Mouse (Mus musculus): ENCODE results near the gene Akr1c19. TPM values are rescaled to one million over a fixed set of nuclear protein-coding genes. Genes with fewer than 3 reads are reported as not detected.
"Not testable (repeated sequence)": the region's sequence is repeated elsewhere in the genome, so short reads cannot be mapped to it uniquely, and the experiment has no call there.

Akr1c19 gene
- polyA plus RNA-seq, 1 experiment from 2014 or later: 611 TPM

DNA sequence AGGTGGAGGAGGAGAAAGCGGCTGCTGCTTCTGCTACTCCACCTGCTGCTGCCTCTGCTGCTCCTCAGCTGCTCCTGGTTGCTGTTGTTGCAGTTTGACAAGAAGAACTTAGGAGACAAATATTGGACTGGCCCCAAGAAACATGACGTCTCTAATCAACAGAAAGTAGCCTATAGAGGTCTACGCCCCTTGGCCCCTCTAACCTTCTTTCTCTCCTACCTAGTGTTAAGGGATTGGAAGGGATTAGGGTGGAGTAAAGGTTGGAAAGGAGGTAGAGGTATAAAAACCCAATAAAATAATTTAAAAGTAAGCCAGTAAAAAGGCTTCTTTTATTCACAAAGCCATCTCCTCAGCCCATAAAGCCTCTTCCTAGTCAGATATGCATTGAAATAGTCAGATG lies 36.1 kb downstream of the Akr1c19 start:
- ATAC-seq: peak; percentile 76
- Histone ChIP-seq H3K4me3 (ENCODE audit: low read length) (no peak overlapping the region), H3K27ac (ENCODE audit: low read length) (peak overlapping the region; percentile 64; the same call in 1 of the 2 replicates), H3K9ac (ENCODE audit: low read depth, low read length) (no peak overlapping the region), H3K4me1 (ENCODE audit: control insufficient read depth, insufficient read depth, low read length) (no peaks in the 10 kb centered on the region), H3K27me3 (replicated peaks; ENCODE audit: control insufficient read depth, insufficient read depth, low read length) (no peaks in the 10 kb centered on the region), H3K9me3 (ENCODE audit: control insufficient read depth, low read length) (no peaks in the 10 kb centered on the region), H3K4me2 (ENCODE audit: low read depth, low read length) (0 out of 2 replicates have a peak overlapping the region, but pooled peaks have one; percentile 19), H3K36me3 (ENCODE audit: control insufficient read depth, insufficient read depth, low read length) (no peaks in the 10 kb centered on the region)
- WGBS: 72% methylated on average over 3 of the region's 3 CpGs

DNA sequence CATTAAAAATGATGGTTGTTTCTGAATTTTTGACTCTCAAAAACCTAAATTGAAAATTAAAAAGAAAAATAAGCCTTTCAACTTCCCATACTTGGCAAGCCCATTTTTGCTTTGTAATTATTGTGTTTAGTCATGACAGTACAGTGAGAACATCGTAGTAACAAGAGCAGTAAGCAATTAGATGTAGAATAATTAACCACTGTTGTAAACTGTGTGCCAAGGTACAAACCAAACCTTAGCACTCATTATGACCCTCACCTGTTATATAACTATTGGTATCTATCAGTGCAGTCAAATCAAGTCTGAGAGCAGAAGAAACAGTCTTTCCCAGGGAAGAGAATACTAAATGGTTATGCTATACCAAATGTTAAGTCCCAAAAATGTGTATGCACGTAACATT lies 36.5 kb downstream of the Akr1c19 start:
- Histone ChIP-seq H3K4me2 (ENCODE audit: low read depth, low read length) (no peak overlapping the region), H3K9me3 (ENCODE audit: control insufficient read depth, low read length) (no peaks in the 10 kb centered on the region), H3K36me3 (ENCODE audit: control insufficient read depth, insufficient read depth, low read length) (no peaks in the 10 kb centered on the region), H3K27me3 (replicated peaks; ENCODE audit: control insufficient read depth, insufficient read depth, low read length) (no peaks in the 10 kb centered on the region), H3K4me1 (ENCODE audit: control insufficient read depth, insufficient read depth, low read length) (no peaks in the 10 kb centered on the region), H3K27ac (ENCODE audit: low read length) (no peak overlapping the region), H3K9ac (ENCODE audit: low read depth, low read length) (no peak overlapping the region), H3K4me3 (ENCODE audit: low read length) (no peak overlapping the region)
- ATAC-seq: peak; percentile 99
- 75% methylated on average over 2 of the region's 2 CpGs for WGBS

DNA sequence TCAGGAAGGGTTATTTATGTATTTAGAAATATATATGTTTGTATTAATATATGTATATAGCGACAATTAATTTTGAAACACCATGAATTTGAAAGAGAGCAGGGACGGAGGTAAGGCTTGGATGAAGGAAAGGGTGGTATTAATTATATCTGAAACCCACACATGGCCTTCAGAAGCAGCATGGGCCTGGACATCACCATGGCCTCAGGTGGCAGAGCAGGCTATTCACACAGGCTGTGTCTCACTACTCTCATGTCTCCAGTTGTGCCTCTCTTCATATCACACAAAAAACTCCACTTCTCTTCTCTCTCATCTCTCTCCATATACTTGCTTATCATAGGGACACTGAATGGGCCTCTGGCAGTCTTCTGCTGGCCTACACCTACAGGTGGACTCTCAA lies 37.0 kb downstream of the Akr1c19 start:
- not testable (repeated sequence) for H3K27me3 ChIP-seq (replicated peaks; ENCODE audit: control insufficient read depth, insufficient read depth, low read length); H3K4me3 ChIP-seq (ENCODE audit: low read length); H3K36me3 ChIP-seq (ENCODE audit: control insufficient read depth, insufficient read depth, low read length); H3K4me1 ChIP-seq (ENCODE audit: control insufficient read depth, insufficient read depth, low read length); H3K27ac ChIP-seq (ENCODE audit: low read length); H3K9me3 ChIP-seq (ENCODE audit: control insufficient read depth, low read length); H3K4me2 ChIP-seq (ENCODE audit: low read depth, low read length); H3K9ac ChIP-seq (ENCODE audit: low read depth, low read length)
- peak; percentile 63 for ATAC-seq
- 89% methylated on average over 2 of the region's 2 CpGs for WGBS

DNA sequence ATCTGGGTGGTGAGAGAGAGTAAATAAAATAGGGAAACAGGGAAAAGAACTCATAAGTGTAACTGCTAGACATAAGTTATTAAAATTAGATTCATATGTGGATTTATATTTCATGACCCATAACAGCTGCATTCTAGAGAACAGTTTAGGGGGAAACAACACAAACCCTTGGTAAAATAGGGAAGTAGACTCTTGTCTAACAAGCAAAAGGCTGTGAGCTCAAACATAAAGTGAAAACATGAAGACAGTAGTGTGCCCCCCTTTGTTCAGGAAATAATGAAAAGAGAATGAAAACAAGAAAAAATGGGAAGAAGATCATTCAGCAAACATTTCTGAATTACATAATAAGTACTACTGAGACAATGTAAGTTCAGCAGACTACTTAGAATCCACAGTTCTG lies 42.4 kb downstream of the Akr1c19 start:
- H3K4me3 ChIP-seq (ENCODE audit: low read length): no peak overlapping the region
- H3K4me1 ChIP-seq (ENCODE audit: control insufficient read depth, insufficient read depth, low read length): no peaks in the 10 kb centered on the region
- no peak overlapping the region for H3K4me2 ChIP-seq (ENCODE audit: low read depth, low read length)
- no peaks in the 10 kb centered on the region for H3K27me3 ChIP-seq (replicated peaks; ENCODE audit: control insufficient read depth, insufficient read depth, low read length)
- no peak overlapping the region for H3K27ac ChIP-seq (ENCODE audit: low read length)
- H3K36me3 ChIP-seq (ENCODE audit: control insufficient read depth, insufficient read depth, low read length): no peaks in the 10 kb centered on the region
- no peaks in the 10 kb centered on the region for H3K9me3 ChIP-seq (ENCODE audit: control insufficient read depth, low read length)
- H3K9ac ChIP-seq (ENCODE audit: low read depth, low read length): no peak overlapping the region
- ATAC-seq: no peak

DNA sequence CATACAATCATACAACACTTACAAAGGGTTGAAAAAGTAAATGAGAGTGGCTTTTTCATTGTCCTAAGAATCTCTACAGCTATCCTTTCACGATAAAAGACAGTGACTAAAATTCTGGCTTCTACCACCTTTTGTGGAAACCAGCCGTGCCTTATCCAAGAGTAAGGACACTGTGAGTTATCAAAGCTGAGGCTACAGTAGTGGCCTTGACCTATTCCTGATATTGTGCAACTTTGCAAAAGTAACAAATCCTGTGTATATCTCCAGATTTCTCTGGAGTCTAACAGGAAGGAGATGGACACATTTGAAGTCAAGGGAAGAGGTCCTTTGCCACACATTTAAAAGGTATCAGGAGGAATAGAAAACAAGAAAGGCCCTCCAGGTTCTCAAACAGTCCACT lies 49.0 kb downstream of the Akr1c19 start:
- ATAC-seq: no peak
- Histone ChIP-seq H3K9me3 (ENCODE audit: control insufficient read depth, low read length) (no peaks in the 10 kb centered on the region), H3K4me1 (ENCODE audit: control insufficient read depth, insufficient read depth, low read length) (no peaks in the 10 kb centered on the region), H3K4me3 (ENCODE audit: low read length) (no peak overlapping the region), H3K9ac (ENCODE audit: low read depth, low read length) (no peak overlapping the region), H3K4me2 (ENCODE audit: low read depth, low read length) (no peak overlapping the region), H3K27ac (ENCODE audit: low read length) (no peak overlapping the region), H3K27me3 (replicated peaks; ENCODE audit: control insufficient read depth, insufficient read depth, low read length) (no peaks in the 10 kb centered on the region), H3K36me3 (ENCODE audit: control insufficient read depth, insufficient read depth, low read length) (no peaks in the 10 kb centered on the region)
- whole genome bisulfite sequencing: 78% methylated on average over 2 of the region's 2 CpGs

DNA sequence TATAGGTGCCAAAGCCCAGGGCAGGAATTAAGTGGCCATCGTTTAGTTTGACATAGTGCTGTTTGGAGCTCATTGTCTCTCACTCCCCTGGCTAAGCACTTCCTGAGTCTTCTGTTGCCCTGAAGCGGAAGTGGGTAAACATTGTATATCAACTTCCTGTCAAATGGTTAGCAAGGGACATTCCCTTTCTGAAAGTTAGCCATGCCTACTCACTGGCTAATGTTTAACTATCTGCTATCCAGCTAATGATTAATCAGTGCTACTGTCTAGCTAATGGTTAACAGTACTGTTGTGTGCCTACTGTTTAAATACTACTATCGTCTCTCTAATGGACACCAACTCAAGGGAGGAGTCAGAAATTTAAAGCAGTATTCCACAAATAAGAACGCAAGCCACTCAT lies 50.8 kb downstream of the Akr1c19 start, which contains the start of gene Akr1c12:
Akr1c12 (minus strand) TSS at position 150 of the 400 bp plus-strand sequence.
- ATAC-seq: peak; percentile 97
- H3K4me2 ChIP-seq (ENCODE audit: low read depth, low read length): peak within 1 kb of the TSS; percentile 41

DNA sequence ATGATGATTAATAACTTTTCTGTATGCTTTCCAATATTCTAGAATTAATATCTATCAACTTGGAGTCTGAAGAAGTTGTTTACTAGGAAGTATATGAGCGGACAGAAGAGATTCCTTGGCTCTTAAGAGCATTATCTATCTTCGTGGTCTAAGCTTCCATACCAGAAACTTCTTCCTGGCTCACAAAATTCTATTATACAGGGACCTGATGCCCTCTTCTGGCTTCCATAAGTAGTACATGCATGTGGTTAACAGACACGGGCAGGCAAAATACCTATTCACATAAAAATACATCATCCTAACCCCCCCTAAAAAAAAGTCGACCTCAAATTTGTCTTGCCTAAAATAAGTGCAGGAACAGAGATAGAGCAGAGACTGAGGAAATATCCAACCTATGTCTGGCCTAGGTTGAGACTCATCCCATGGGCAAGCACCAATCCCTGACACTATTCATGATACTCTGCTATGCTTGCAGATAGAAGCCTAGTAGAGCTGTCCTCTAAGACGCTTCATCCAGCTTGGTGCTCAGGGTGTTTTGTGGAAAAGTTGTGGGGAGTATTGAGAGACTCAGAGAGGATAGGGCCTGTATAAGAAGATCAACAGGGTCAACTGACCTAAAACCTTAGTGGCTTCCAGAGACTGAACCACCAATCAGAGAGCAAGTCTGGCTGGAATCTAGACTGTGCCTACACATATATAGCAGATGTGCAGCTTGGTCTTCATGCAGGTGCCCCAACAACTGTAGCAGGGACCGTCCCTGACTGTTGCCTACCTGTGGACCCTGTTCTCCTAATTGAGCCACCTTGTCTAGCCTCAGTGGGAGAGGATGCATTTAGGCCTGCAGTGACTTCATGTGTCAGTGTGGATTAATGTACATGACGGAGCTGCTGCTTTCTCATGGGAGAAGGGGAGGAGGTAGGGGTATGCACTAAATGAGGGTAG lies 53.2 kb downstream of the Akr1c19 start:
- no peaks in the 10 kb centered on the region for H3K4me1 ChIP-seq (ENCODE audit: control insufficient read depth, insufficient read depth, low read length)
- no peaks in the 10 kb centered on the region for H3K9me3 ChIP-seq (ENCODE audit: control insufficient read depth, low read length)
- ATAC-seq: no peak
- no peak overlapping the region for H3K4me3 ChIP-seq (ENCODE audit: low read length)
- H3K27me3 ChIP-seq (replicated peaks; ENCODE audit: control insufficient read depth, insufficient read depth, low read length): no peaks in the 10 kb centered on the region
- 37% methylated on average over 7 of the region's 7 CpGs for WGBS
- no peak overlapping the region for H3K9ac ChIP-seq (ENCODE audit: low read depth, low read length)
- H3K36me3 ChIP-seq (ENCODE audit: control insufficient read depth, insufficient read depth, low read length): no peaks in the 10 kb centered on the region
- no peak overlapping the region for H3K27ac ChIP-seq (ENCODE audit: low read length)
- H3K4me2 ChIP-seq (ENCODE audit: low read depth, low read length): no peak overlapping the region

More for the DNA sequence above, 50.8 kb downstream of the Akr1c19 start, which contains the start of gene Akr1c12:
- 29% methylated on average over 4 of the region's 4 CpGs for WGBS
- peak within 1 kb of the TSS; percentile 44 for H3K4me3 ChIP-seq (ENCODE audit: low read length)
- no peaks in the 10 kb centered on the region for H3K27me3 ChIP-seq (replicated peaks; ENCODE audit: control insufficient read depth, insufficient read depth, low read length)
- no peaks in the 10 kb centered on the region for H3K4me1 ChIP-seq (ENCODE audit: control insufficient read depth, insufficient read depth, low read length)
- peak within 1 kb of the TSS; percentile 27; the same call in 1 of the 2 replicates for H3K9ac ChIP-seq (ENCODE audit: low read depth, low read length)
- 0 out of 2 replicates have a peak within 1 kb of the TSS, but pooled peaks have one; percentile 46 for H3K27ac ChIP-seq (ENCODE audit: low read length)
- no peaks in the 10 kb centered on the region for H3K9me3 ChIP-seq (ENCODE audit: control insufficient read depth, low read length)
- no peaks in the 10 kb centered on the region for H3K36me3 ChIP-seq (ENCODE audit: control insufficient read depth, insufficient read depth, low read length)

DNA sequence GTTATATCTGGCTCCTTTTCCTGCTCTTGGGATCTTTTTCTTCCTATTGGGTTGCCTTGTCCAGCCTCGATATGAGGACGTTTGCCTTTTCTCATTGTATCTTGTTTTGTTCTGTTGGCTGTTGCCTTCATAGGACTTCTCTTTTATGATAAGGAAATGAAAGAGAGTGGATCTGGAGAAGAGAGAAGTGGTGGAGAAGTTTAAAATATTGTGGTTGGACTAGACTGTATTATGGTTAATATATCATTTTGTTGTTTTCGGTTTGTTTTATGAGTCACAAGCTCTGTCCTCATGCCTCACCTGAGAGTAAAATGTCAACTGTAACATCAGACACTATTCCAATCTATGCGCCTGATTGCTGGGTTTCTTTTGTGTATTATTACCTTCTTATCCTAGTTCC lies 68.5 kb downstream of the Akr1c19 start:
- Histone ChIP-seq H3K9me3 (ENCODE audit: control insufficient read depth, low read length) (no peaks in the 10 kb centered on the region), H3K27me3 (replicated peaks; ENCODE audit: control insufficient read depth, insufficient read depth, low read length) (no peaks in the 10 kb centered on the region), H3K4me3 (ENCODE audit: low read length) (no peak overlapping the region), H3K36me3 (ENCODE audit: control insufficient read depth, insufficient read depth, low read length) (no peaks in the 10 kb centered on the region), H3K9ac (ENCODE audit: low read depth, low read length) (no peak overlapping the region), H3K4me2 (ENCODE audit: low read depth, low read length) (no peak overlapping the region), H3K4me1 (ENCODE audit: control insufficient read depth, insufficient read depth, low read length) (no peaks in the 10 kb centered on the region), H3K27ac (ENCODE audit: low read length) (no peak overlapping the region)
- WGBS: 93% methylated on average over 4 of the region's 4 CpGs
- no peak for ATAC-seq
